Mouse (Mus musculus): ENCODE data around the gene Nsd2. TPM values are rescaled to one million over a fixed set of nuclear protein-coding genes. Genes with fewer than 3 reads are reported as not detected.
A peak's percentile ranks its signal among the peaks of the same experiment; 100 is the strongest.

Nsd2 gene
- 100 to 1,000 TPM; 144 to 147 TPM for total RNA-seq (2021)

- peak; percentile 95 for DNase-seq (ENCODE audit: low spot score in 2 of 2)
- intact Hi-C loops (cut with DNase I), result loop anchor here (1.0 to 5.0 kb wide), 2 partner anchors 38 to 117 kb away; partner anchors contain the start of genes Letm1 and Nelfa
These were observed at the start of gene Nsd2 for GRCm38 (mm10) chr5:33819876-33820732. TSS of gene Nsd2 (plus strand) at chr5:33820725.

GRCm38 (mm10) chr5:33777195-33777594, 43.3 kb upstream of the Nsd2 start:
- intact Hi-C loops (cut with DNase I), result no loop called here
- DNase-seq (ENCODE audit: low spot score in 2 of 2), result no peak

DNA sequence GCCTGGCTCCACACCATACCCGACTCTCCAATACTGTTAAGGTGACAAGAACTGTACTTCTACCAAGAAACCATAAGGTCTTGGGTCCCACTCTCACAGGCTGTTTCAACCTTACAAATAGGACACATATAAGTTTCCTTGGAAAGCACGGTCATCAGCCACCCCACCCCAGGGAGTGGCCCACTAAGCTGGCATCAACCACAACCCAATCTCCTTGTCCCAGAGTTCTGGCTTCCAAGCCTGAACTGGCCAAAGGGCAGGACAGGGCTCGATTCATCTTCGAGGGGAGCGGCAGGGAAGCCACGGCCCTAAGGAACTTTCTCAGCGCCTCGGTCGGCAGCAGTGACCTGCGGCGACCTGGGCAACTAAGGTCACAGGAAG, 38.6 kb upstream of the Nsd2 start:
- no peak for DNase-seq (ENCODE audit: low spot score in 2 of 2)
- intact Hi-C loops (cut with DNase I), result loop anchor here (1.0 to 2.0 kb wide), 3 partner anchors 38 to 155 kb away; partner anchors contain the start of genes Nelfa and Nsd2

GRCm38 (mm10) chr5:33782345-33782998, 38.1 kb upstream of the Nsd2 start, which contains the start of gene Letm1:
TSS of gene Letm1 (minus strand) at chr5:33782817.
- intact Hi-C loops (cut with DNase I), result loop anchor here (1.0 to 2.0 kb wide), 3 partner anchors 38 to 154 kb away; partner anchors contain the start of genes Nelfa and Nsd2
- peak; percentile 98 to 99 for DNase-seq (ENCODE audit: low spot score in 2 of 2)

DNA sequence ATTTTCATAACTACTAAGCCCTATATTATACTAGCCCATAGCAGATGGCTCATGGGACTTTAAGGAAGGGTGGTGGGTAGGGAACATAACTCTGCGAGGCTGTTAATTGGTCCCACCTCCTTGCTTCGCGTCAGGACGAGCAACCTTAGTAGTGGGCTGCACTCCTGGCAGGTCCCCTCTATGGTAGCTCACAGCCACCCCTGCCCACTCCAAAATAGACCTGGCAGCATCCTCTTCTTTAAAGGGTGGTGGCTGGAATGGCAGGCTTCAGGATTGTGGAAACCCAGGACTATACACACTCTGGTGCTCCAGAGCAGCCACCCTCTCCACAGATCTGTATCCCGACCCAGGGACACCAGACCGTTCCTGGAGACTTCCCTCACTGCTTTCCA, 37.5 kb upstream of the Nsd2 start:
- DNase-seq (ENCODE audit: low spot score in 2 of 2), result no peak
- intact Hi-C loops (cut with DNase I), result loop anchor here (1.0 to 2.0 kb wide), 3 partner anchors 37 to 154 kb away; partner anchors contain the start of genes Nelfa and Nsd2

DNA sequence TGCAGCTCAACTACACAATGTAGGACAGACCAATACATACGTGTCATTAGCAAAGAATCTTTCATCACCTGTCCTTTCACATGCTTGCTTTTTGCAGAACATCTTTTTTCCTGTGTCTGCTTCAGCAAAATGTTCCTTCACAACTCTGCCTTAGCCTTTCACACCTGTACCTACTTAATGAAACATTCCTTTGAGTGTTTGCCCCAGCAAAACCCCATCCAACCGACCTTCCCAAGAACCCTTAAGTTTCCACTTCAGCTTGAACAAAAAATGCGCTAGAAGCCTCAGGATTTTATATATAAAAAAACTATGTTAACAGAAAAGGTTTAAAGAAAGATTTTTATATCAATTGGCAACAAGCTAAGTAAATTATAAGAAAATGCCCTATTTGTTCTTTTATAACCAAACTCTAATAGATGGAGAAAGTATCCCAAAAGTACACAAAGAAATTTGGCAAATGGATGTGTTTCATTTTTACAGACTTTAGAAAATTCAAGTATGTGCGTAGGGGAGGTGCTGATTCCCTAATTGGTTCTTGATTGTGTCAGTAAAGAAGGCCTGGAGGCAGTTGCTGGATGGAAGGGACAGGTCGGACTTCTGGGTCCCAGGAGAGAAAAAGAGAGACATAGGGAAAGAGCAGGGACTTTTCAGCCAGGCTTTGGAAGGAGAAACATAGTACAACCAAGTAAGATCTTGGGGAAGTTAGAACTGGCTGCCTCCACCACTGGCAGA, 28.4 kb upstream of the Nsd2 start:
- intact Hi-C loops (cut with DNase I), result no loop called here
- no peak for DNase-seq (ENCODE audit: low spot score in 2 of 2)

DNA sequence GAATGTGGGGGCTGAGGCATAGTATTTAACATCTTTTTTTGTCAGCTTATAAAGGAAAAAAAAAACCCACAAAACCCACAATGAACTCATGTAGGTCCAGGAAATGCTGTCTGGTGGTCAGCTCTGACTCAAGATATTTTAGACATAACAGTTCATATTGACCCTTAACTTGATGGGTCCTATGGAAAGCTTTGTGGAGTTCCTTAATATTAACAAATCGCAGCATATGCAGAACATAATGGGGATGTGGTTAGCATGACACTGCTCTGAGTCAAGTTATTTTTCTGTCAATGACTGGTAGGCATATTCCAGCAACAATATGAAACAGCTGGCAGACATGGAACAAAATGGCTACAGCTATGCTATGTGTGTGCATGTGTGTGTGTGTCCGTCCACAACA, 17.2 kb upstream of the Nsd2 start:
- intact Hi-C loops (cut with DNase I), result no loop called here
- no peak for DNase-seq (ENCODE audit: low spot score in 2 of 2)

- intact Hi-C loops (cut with DNase I), result no loop called here
- DNase-seq (ENCODE audit: low spot score in 2 of 2), result no peak
These were observed 9.0 kb upstream of the Nsd2 start for GRCm38 (mm10) chr5:33811519-33811918.

DNA sequence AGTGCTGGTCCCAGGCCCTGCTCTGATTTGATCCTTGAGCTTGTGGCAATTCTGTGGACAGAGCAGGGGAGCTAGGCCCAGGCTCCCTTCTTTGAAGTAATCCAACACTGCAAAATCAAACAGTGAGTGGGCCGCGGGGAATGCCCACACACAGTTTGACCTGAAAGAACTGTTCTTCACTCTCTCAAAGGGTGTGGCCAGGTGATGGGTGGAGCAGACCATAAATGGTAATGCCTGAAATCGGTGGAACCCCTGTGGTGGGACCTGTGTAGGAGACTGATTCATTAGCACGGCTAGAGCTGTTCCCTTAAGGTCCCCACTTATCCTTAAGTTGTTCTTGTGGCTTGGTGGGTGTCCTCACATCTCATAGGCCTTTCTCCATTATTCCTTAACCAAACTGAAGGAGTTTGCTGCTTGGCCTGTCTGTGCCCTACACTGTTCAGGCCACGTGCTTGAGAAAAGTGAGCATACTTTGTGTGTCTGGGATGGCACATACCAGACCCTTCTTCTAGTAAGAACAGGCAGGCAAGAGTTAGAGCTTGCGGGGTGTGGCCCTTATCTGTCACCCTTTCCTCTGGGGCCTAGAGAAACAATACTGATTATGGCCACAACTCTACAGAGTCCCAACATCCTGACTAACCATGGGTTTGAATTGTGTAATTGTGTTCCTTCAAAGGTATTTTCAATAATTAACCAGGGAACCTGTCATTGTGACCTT, 4.4 kb upstream of the Nsd2 start:
- intact Hi-C loops (cut with DNase I), result no loop called here
- no peak for DNase-seq (ENCODE audit: low spot score in 2 of 2)

DNA sequence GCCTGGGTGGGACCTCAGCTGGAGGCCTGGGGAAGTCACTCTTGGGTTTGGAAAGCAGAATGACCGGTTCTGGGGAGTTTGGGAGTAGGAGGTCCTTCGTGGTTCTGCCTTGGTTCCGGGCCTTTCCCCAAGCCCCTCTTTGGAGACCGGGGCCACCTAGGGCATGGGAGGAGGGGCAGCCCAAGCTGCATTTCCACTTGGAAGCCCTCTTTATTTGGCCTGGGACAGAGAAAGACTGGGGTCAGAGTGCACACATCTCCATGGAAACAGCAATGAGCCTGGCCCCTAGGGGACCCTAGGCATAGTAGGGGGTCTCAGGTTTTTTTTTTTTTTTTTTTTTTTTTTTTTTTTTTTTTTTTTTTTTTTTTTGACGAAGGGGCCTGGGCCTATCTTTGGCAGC, 2.4 kb upstream of the Nsd2 start:
- intact Hi-C loops (cut with DNase I), result no loop called here

DNA sequence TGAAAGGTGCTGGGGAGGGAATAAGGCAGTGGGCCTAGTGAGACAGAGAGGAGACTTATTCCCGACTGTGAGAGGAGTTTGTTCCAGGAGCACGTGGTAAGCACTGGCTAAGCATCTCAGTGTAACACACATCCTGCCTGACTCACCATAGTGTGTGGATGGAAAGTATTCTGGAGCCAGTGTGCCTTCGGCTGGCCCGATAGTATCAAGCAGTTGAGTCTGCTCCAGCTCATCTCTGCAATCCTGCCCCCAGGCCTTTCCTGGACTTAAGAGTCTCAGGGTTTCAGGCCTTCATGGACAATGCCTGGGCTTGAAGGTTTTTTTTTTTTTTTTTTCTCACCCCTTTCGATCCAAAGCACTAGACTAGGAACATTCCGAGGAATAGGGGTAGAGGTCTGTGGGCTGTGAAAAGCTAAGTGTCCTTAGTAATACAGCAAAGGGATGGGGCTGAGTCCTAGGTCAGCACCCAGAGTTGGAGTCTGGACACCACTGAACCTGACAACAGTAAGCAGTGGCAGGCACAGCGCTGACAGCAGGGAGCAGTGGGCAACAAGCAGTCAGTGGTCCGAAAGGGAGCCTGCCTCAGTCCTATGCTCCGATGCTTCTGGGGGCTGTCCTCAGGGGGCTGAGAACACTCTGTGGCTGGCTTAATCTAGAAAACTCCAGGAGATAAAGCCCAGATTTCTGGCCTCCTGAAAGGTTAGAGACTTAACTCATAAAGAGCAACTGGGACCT, 1.2 kb upstream of the Nsd2 start:
- intact Hi-C loops (cut with DNase I), result no loop called here
- peak; percentile 30 to 83 for DNase-seq (ENCODE audit: low spot score in 2 of 2)

More for the DNA sequence above, 2.4 kb upstream of the Nsd2 start:
- DNase-seq (ENCODE audit: low spot score in 2 of 2), result no peak

- DNase-seq (ENCODE audit: low spot score in 2 of 2), result peak; percentile 32 to 37
- intact Hi-C loops (cut with DNase I), result loop anchor here (1.0 to 5.0 kb wide), 2 partner anchors 39 to 116 kb away; partner anchors contain the start of genes Letm1 and Nelfa
These were observed 452 bp downstream of the Nsd2 start for GRCm38 (mm10) chr5:33820733-33821621.

DNA sequence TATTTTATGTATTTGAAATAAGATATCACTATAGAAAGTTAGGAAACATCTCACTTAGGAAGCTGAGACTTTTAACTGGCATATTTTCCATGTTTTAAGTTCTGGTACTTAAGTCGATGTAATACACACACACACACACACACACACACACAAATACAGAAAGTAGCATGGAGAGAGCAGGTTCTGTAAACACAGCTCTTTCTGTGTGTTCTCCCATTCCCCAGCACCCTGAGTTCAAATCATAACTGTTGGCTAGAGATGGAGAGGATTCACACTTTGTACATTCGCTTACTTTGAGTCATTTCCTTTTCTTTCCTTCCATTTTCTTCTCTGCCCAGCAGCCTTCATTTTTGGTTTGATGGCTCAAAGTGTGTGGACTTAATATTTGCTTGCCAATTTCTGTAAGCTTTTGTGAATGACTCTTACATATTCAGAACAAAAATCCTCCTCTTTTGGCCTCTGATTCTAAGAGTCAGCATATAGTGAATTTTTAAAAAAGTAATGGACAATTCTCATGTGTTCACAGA, 1.4 kb downstream of the Nsd2 start:
- DNase-seq (ENCODE audit: low spot score in 2 of 2), result no peak
- intact Hi-C loops (cut with DNase I), result loop anchor here (5.0 kb wide), 1 partner anchor 115 kb away; the partner anchor contains the start of gene Nelfa

GRCm38 (mm10) chr5:33822456-33822855, 1.9 kb downstream of the Nsd2 start:
- DNase-seq (ENCODE audit: low spot score in 2 of 2), result no peak
- intact Hi-C loops (cut with DNase I), result loop anchor here (5.0 kb wide), 1 partner anchor 115 kb away; the partner anchor contains the start of gene Nelfa

GRCm38 (mm10) chr5:33826001-33826400, 5.5 kb downstream of the Nsd2 start:
- intact Hi-C loops (cut with DNase I), result no loop called here
- no peak for DNase-seq (ENCODE audit: low spot score in 2 of 2)

GRCm38 (mm10) chr5:33828107-33828506, 7.6 kb downstream of the Nsd2 start:
- no peak for DNase-seq (ENCODE audit: low spot score in 2 of 2)

GRCm38 (mm10) chr5:33829958-33830357, 9.4 kb downstream of the Nsd2 start:
- intact Hi-C loops (cut with DNase I), result no loop called here
- no peak for DNase-seq (ENCODE audit: low spot score in 2 of 2)

More at GRCm38 (mm10) chr5:33828107-33828506, 7.6 kb downstream of the Nsd2 start:
- intact Hi-C loops (cut with DNase I), result no loop called here
